Mouse (Mus musculus): ENCODE results near the gene Aprt.

The Aprt gene

DNA sequence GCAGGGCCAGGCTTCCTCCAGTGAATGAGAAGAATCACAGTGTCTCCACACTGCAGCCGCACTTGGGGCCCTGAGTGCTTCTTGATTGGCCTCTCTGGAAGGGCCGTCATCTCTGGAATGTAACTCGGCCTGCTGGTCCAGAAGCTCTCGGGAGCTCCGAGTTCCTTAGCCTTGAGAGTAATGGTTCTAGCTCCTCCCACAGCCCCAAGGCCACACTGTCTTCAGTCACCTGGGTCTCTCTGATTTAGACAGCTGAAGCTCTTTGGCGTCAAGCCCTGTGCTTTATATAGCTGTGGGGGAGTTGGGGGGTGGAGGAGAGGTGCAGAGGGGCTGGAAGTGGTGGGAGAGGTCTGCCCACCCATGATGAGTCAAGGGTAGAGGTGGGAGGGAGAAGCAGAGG is 39.7 kb downstream of the Aprt start:
- no peak for DNase-seq (ENCODE audit: low spot score in 2 of 2)

- no peak for DNase-seq (ENCODE audit: low spot score in 2 of 2)
Measured at GRCm38 (mm10) chr8:122531312-122531711, 45.4 kb downstream of the Aprt start.

DNA sequence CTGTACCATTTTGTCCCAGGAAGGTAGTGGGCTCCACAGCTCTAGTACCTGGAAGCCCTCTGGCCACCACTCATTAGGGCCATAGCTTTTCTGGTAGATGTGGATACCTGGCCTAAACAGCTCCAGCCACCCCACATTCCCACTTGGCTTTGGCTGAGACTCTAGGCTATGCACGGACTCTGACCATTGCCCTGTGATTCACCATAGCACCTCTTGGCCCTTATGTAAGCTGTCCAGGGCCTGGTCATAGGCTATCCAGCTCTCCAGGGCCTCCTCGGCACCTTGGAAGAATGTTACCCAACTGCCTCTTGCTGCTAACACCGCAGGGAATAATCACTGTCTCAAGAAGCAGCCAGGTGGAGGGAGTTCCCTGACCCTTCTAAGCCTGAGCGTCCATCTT is 47.5 kb downstream of the Aprt start:
- DNase-seq (ENCODE audit: low spot score in 2 of 2), result no peak

- DNase-seq (ENCODE audit: low spot score in 2 of 2), result no peak
Measured at GRCm38 (mm10) chr8:122527937-122528336, 48.8 kb downstream of the Aprt start.

GRCm38 (mm10) chr8:122526526-122527170 is 50.1 kb downstream of the Aprt start:
- no peak for DNase-seq (ENCODE audit: low spot score in 2 of 2)

DNA sequence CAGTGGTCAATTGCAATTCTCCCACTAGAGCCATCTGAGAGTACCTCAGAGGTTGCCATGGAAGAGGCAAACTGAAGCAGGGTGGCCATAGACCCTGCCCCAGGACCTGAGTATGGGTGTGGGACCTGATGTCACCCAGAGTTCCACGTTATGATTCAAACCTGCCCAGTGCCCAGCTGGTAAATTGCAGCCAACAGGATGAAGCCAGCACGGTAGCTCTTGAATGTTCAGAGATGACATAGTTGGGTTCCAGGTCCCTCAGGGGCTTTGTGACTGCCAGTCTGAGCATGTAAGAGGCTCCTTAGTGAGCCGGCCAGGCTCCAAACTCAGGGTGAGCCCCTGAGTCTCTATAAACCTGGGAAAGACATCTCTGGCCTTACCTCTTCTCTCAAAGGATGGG is 50.6 kb downstream of the Aprt start:
- no peak for DNase-seq (ENCODE audit: low spot score in 2 of 2)

DNA sequence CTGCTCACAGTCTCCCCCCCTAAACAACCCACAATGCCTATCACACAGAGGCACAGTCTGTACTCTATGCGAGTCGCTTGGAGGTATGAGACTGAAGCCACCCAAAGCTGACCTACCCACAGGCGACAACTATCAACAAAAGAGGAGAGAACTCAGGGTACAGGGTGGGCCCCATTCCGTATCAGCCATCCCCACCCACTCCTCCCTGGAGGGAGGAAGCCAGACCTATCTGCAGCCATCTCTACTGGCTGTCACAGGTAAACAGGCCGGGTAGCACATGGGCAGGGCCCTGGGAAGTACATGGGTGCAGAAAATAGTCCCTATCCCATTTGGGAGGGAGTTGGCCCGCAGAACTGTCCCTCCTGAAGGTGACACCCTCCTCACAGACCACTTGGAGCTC is 51.7 kb downstream of the Aprt start:
- DNase-seq (ENCODE audit: low spot score in 2 of 2), result no peak
